Mouse (Mus musculus) gastrocnemius, postnatal 36 days (tissue): Measurements from ENCODE around the gene Wdr44. TPM values are rescaled to one million over a fixed set of nuclear protein-coding genes. Genes with fewer than 3 reads are reported as not detected.
"Not testable (repeated sequence)": the region's sequence is repeated elsewhere in the genome, so short reads cannot be mapped to it uniquely, and the experiment has no call there.

Source experiments
- DNase-seq, 2 experiments: peaks; one replicate each; pipeline ENCODE4 v3.0.0; 2022
- intact Hi-C: fragments of 180-260 bp; cut with DNase I; formaldehyde crosslinking; loops from one replicate; pipeline ENCODE4 v1.15.1; 2025
- long read RNA-seq, 2 experiments: library from polyadenylated mRNA; stranded (forward); transcript quantifications; one replicate each; pipeline ENCODE4 v2.0.0; 2021
- total RNA-seq, 2 experiments: library from RNA; stranded (reverse); gene quantifications; 2 replicates each; pipeline ENCODE4 v1.2.3; 2021

Wdr44 gene
- 10 to 100 TPM; 13.0 to 13.3 TPM for total RNA-seq
- long read RNA-seq, experiment 1, full-length matches to known transcripts: 5 of 11 reads
- long read RNA-seq, experiment 1, partial matches to known transcripts: 2 of 11 reads
- long read RNA-seq, experiment 1, other reads (novel, unspliced or antisense): 4 of 11 reads
- long read RNA-seq, experiment 2, full-length matches to known transcripts: 6 of 11 reads
- long read RNA-seq, experiment 2, partial matches to known transcripts: 4 of 11 reads
- long read RNA-seq, experiment 2, other reads (novel, unspliced or antisense): 1 of 11 reads

DNA sequence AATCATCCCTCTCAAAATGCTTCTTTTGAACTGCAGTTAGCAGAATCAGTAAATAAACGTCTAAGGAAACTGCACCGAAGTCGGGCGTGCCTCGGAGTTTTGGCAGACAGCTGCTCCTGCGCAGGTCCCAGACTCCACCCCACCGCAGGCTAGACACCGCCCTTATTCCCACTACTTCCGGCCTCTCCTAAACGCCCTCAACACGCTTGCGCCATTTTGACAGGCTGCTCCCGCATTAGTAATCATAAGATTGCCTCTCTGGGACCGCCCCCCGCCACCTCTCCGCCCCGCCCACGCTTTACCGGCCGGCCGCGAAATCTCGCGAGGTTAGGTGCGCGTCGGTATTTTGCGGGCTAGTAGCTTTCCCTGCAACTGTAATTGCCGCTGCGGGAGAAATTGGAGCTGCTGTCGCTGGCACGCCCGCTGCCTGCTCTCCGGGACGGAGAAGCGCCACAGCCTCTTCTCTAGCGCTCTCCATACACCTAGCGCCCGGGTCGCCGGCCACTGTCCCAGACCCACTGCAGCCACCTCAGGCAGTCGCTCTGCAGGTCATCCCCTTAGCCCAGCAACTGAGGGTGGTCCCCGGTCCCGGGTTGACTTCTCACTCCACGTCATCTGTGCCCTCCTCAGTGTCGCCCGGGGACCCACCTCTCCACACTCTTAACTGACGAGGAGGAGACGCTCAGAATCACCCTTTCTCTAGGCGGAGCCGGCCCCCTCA lies at the start of gene Wdr44:
Gene Wdr44 (plus strand): TSS at position 330 of the 721 bp plus-strand sequence.
- DNase-seq: peak; percentile 89 to 92
- intact Hi-C loops: no loop called here

DNA sequence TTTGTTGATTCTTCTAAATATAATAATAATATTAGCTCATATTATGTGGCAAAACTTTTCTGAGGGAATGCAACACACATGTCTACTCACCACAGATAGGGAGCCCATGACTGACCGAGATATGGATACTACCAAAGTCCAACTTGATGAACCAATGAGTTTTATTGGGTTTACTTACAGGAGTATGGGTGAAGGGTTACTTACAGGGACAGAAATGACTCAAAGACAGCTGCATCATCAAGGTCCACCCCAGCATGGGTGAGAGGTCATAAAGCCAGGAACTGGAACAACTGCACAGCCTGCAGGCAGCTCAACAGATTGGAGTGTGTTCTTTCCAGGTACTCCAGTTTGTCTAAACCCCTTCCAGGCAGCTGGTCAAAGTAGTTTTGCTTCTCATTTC lies 44.5 kb upstream of the Wdr44 start:
- intact Hi-C loops: no loop called here
- DNase-seq: no peak

DNA sequence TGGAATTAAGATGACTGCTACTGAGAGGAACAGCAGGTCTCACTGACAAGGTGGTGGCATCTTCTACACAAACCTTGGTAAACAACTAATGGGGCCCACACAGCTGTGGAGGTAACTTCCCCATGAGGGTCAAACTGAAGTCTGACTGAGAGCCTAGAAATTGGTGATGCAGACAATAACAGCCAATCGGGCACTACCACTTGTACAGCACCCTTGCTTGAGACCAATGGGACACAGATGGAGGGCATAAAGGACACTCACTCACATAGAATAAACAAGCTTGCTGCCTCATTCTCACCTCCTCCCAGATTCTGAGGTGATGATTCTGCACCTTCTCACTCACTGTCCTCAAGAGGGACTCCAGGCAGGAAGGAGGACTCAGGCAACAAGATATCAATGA lies 30.6 kb upstream of the Wdr44 start:
- no peak for DNase-seq
- intact Hi-C loops: no loop called here

DNA sequence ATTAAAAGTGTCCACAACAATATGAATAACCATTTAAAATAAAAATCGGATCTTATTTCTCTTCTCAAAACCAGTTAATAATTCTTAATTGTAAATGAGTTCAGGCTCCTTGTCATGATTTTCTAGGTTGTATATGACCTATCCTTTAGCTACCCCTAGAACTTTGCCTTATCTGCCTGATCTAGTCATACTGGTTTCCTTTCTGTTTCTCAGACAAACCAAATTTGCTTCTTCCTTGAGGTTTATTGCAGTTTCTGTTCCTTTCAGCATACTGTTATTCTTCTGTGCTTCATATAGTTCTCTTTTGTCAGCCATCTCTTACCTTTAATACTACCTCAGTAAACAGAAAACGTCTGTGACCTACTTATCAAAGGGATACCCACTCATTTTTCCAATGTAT lies 19.7 kb upstream of the Wdr44 start:
- no peak for DNase-seq
- intact Hi-C loops: no loop called here

DNA sequence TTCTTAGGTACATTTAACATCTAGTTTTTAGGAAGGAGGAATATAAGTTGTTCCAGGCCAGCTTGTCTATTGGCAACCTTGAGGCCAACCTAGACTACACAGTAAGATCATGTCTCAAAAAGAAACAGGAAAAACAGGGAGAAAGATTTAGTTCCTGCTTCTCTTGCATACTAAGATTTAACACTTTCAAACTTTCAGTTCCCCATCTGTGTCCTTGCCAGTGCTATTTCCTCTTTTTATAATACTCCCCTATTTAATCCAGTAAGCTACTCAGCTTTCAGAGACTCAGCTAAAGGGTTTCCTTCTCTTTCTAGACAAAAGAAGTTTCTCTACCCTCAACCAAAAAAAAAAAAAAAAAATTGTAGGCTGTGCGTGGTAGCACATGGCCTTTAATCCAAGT lies 17.4 kb upstream of the Wdr44 start:
- DNase-seq: no peak
- intact Hi-C loops: no loop called here

DNA sequence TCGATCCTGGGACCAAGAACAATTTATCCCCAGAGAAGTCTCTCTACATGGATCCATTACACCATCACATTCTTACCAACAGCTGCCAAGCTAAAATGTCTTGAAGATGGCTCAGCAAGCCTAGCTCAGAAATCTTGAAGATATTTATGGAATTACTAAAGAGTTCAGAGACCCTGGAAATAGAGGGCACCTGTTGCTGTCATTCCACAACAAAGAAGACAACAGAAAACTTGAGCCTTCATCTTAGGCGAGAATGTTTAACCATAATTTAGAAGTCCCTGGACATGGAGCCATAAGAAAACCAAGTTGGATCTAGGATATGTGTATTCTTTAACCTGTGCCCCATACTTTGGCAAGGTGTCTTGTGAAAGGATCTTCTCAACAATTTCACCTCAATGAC lies 16.3 kb upstream of the Wdr44 start:
- no peak for DNase-seq
- intact Hi-C loops: no loop called here

DNA sequence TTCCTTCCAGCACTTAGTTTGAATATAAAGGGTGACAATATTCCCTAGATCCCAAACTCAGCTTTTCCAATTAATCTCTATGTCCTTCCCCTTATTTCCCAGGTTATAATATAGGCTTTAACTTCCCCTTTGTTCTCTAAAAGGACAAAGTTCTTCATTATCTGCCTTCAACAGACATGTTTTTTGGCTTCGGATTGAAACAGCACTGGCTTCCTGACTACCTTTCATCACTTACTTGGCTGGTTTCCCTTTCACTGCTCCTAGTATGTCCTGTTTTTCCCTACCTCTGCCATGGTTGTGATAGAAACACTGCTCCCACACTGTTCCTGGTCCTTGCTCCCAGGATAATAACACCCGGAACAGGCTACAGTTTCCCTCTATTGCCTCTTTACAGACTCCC lies 15.3 kb upstream of the Wdr44 start:
- intact Hi-C loops: no loop called here
- no peak for DNase-seq

DNA sequence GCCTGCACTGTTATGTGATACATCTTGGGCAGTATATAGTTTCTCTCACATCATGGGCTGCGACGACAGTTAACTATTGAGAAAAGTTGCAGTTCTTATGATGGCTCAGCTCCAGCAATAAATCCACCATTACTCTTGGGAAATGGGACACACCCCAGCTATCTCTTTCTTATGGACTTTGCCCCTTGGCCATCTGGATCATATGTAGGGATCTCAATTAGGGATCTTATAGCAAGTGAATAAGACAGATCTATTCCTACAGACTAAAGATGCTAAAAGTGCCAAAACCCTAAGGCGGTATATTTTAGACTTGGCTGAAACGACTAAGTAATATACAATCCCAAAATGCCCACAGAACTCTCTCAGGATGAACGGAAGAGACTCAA lies 522 bp upstream of the Wdr44 start:
- DNase-seq: no peak
- intact Hi-C loops: no loop called here

DNA sequence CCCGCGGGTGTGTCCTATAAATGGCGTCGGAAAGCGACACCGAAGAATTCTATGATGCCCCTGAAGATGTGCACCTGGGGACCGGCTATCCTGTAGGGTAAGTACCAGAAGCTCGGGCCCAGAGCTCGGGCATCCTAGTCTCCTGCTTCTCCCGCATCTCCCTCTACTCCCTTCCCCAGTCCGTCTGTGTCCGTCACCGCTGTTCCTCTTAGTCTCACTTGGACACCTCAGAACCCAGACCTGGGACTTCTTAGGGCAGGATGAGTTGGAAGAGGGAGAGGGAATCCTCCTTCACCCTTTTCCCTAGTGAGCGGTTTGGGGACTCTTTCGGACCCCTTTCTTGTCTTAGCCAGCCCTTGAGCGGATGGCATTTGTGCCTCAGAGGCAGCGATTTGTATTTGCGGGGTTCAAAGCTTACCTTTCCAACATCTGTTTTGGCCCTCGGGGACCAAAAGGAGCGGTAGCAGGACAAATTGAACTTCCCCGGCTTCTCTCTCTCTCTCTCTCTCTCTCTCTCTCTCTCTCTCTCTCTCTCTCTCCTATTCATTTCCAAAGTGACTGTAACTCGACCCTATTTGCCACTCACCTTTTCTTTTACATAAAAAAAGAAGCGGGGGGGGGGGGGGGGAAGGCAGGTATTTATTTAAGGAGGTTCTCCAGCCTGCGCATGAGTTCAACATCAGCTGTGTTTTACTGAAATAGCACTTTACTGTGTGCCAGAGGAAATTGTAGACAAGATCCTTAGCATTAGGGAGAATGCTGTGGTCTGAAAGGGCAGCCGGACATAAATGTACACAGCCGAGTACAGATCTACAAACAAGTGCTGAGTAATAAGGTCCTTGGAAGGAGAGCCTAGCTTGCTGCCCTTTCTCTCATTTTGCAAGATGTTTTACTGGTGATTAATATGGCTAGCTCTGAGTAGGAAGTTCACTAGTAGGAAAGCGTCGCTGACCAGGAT lies 871 bp downstream of the Wdr44 start:
- peak in 1 of 2 experiments; percentile 5 for DNase-seq
- intact Hi-C loops: no loop called here

DNA sequence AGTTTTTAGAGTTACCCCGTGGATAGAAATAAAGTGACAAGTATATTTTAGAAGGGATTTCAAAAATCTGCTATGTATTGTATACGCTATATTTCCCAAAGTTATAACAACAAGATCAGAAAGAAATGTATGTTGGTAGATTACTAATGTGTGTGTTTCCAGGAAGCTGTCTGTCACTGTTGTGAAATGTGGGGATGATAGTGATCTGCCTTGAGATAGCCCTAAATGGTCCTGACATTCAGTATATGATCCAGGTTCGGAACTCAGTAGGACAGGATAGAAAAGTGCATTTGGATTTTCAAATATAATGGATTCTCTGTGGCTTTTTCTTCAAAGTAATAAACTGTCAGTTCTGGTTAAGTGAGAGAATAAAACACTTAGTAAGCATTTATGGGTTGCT lies 1.7 kb downstream of the Wdr44 start:
- no peak for DNase-seq
- intact Hi-C loops: no loop called here

DNA sequence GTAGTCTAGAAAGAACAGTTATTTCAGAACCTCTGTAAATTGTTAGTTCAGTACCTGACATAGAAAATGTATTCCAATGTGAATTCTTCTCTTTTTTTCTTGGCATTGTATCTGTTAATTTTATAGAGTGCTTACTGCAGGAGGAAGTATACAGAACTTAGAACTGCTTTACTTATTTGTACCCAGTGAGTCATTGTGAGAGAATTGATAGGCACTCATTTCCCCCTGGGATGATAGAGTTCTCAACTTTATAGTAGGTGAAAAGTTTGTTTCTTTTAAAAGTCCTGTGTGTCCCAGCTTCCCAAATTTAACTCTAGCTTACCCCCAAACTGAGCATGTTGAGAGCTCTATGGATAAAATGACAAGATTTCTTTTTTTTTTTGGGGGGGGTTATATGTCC lies 2.3 kb downstream of the Wdr44 start:
- intact Hi-C loops: no loop called here

DNA sequence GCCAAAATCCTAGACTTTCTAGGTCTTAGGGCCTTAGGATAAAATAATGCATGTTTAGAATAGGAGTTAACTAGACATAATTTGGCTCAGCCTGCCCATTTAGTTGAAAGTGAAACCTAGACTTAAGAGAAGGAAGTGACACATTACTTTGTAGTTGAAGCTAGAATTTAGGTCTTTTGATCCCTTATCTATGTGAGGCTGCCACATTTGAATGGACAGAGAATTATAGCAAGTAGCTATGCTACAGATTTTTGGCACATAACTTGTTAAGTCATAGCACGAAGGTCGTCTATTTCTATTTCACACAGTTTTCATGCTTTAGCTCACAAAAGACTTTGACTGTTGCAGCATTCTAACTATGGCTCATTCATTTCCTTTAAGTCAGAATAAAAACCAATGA lies 4.5 kb downstream of the Wdr44 start:
- intact Hi-C loops: no loop called here
- DNase-seq: no peak

More for the DNA sequence above, 2.3 kb downstream of the Wdr44 start:
- no peak for DNase-seq

DNA sequence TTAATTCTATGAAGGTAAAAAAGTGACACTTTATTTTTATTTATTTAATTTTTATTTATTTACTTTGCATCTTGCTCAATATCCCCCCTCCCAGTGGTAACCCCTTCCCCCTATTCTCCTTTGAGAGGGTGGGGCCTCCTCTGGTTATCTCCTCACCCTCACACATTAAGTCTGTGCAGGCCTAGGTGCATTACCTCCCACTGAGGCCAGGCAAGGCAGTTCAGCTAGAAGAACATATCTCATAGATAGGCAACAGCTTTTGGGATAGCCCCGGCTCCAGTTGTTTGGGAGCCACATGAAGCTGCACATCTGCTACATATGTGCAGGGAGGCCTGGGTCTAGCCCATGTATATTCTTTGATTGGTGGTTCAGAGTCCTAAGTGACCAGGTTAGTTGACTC lies 6.2 kb downstream of the Wdr44 start:
- intact Hi-C loops: no loop called here
- DNase-seq: no peak

DNA sequence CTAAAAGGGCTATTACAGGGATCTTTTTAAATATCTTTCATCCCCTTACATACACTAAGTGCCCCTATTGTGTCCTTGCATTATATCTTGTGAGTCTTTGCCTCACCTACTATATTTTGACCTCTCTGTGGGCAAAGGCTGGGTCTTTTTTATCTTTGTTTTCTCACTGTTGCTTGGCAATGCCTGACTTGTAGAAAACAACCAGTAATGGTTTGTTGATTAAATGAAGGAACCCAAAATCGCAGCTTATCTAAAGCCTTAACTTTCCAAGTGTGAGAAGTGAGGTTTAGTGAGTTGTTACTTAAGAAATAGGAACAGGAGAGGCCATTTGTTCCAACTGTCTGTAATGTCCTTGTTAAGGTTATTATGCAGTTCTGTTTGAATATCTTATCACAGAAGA lies 24.4 kb downstream of the Wdr44 start:
- no peak for DNase-seq
- intact Hi-C loops: no loop called here

DNA sequence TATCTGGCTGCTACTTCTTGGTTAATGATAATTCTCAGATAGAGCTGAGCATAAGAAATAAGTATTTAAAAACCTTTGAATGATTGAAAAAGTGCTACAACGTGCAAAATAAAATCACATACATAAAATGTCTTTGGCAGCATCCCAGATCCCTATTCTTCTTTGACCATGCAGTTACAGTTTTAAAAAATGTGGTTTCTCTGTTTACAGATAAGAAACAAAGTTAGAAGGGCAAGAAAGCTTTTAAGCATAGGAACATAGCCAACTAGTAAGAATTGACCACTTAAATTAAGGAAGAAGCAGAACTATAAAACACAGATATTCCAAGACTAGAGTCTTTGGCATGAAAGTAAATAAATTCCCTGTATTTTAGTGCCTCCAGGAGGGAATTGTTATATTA lies 34.6 kb downstream of the Wdr44 start:
- intact Hi-C loops: no loop called here
- no peak for DNase-seq

DNA sequence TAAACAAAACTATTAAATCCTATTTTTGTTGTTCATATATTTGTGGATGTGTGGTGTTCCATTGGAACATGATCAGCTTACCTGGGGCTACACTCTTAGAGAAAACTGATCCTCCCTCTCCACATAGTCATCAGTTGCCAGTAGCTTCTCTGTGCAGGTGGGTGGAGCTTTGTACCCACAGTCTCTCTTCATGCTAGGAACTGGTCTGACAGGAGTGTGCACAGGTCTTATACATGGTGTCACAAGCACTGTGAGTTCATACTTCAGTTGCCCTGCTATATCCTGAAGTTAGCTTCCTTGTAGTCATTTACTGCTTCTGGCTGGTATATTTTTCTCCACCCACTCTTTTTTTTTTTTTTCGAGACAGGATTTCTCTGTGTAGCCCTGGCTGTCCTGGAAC lies 61.8 kb downstream of the Wdr44 start:
- no peak for DNase-seq
- intact Hi-C loops: no loop called here

DNA sequence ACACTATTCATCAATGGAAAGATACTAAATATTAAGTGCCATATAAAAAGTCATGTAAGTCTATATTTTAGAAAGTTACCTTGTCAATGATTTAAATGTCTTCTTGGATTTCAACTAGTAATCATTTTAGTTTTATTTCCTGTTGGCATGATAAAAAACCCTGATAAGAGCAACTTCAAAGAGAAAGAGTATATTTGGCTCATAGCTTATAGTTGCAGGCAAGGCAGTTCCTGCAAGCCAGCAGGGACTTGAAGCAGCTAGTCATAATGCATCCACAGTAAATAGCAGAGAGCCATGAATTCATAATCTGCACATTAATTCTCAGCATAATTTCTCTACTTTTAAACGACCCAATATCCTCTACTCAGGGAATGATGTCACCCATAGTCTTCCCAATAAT lies 75.0 kb downstream of the Wdr44 start:
- intact Hi-C loops: no loop called here

DNA sequence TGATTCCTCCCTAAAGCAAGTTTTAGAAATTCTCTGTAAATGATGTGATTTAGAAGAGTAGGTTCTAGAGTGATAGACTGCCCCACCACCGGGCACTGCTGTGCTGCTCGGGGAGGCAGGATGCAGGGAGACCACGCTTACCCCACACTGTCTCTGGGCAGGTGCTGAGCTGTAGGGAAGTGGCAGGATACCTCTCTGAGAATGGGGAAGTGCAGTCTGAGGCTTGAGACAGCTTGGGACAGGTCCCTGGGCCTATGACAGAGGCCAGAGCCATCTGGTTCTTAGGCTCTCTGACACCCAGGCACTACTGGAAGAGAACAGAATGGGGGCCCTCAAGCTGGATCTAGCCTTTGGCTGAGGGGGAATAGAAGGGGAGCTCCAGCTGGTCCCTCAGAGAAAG lies 114.3 kb downstream of the Wdr44 start:
- intact Hi-C loops: no loop called here
- no peak for DNase-seq

More for the DNA sequence above, 75.0 kb downstream of the Wdr44 start:
- DNase-seq: no peak

DNA sequence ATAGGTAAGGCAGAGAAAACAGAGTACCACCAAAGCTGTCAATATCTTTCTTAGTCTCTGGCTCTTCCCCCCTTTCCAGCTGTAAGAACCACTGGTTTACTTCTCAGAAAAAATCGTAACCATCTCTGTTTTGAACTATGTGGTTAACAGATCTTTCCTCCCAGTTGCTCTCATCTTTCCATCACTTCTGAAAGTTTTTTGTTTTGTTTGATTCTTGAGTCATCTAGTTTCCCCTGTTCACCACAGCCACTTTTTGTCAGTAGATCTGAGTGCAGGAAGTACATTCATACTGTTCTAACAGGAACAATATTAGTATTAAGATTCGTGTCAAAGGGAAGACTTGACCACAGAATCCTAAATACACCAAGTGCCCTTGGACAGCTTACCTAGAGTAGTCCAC lies 117.5 kb downstream of the Wdr44 start:
- no peak for DNase-seq
- intact Hi-C loops: no loop called here

DNA sequence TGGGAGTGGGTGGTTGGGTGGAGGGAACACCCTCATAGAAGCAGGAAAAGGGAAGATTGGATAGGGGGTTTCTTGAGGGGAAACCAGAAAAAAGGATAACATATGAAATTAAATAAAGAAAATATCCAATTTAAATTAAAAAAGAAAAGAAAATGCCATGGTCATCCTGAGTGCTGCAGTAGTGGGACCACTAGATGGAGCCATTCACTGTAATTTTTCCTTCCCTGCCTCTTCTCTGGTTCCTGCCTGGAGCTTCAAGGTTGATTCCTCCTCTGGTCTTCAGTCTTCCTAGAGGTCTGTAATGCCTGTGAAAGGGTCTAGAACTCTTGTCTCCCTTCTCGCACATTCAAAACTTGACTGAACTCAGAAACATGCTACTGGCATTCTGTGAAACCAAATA lies 120.4 kb downstream of the Wdr44 start:
- not testable (repeated sequence) for DNase-seq

DNA sequence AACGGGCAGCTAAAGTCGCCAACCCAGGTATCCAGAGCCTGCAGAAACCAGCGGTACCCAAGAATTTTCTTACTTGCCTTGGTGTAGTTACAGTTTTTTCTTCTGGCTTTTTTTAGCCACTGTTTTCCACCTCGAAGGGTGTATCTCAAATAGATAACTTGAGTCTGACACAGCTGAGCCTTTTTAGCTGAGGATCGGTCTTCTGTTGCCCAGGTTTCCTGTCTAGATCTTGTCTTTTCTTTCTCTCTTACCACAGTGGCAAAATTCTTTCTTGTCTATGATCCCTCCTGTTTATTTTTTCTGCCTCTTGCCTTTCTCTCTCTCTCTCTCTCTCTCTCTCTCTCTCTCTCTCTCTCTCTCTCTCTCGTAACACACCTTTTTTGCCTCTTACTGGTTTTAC lies 130.0 kb downstream of the Wdr44 start:
- DNase-seq, intact Hi-C loops: not testable (repeated sequence)

More for the DNA sequence above, 120.4 kb downstream of the Wdr44 start:
- intact Hi-C loops: not testable (repeated sequence)
